Mouse (Mus musculus): ENCODE measurements at regions not wholly inside any gene's neighbourhood (a gene's known extent, or its start where the extent isn't known, plus 50 kb on each side); places are given as distances from the start of the nearest gene placed in this dataset.

GRCm38 (mm10) chr6:41121641-41122040, 86.3 kb upstream of the 2210010C04Rik start:
- DNase-seq = no peak

GRCm38 (mm10) chr6:41119176-41119575, 83.9 kb upstream of the 2210010C04Rik start:
- no peak for DNase-seq

- DNase-seq = peak; percentile 32 to 51
Observed at GRCm38 (mm10) chr6:41118201-41118976, 83.1 kb upstream of the 2210010C04Rik start.

- DNase-seq = no peak
Observed at GRCm38 (mm10) chr6:41113943-41114342, 78.6 kb upstream of the 2210010C04Rik start.

- DNase-seq = peak in 1 of 2 experiments; percentile 42
Observed at GRCm38 (mm10) chr6:41112861-41113610, 77.7 kb upstream of the 2210010C04Rik start.

GRCm38 (mm10) chr6:41111829-41112228, 76.5 kb upstream of the 2210010C04Rik start:
- no peak for DNase-seq

GRCm38 (mm10) chr6:41108897-41109296, 73.6 kb upstream of the 2210010C04Rik start:
- DNase-seq = no peak

- DNase-seq = no peak
Observed at GRCm38 (mm10) chr6:41103689-41104400, 68.5 kb upstream of the 2210010C04Rik start.

GRCm38 (mm10) chr6:41101997-41102396, 66.7 kb upstream of the 2210010C04Rik start:
- no peak for DNase-seq

GRCm38 (mm10) chr6:41100258-41100657, 64.9 kb upstream of the 2210010C04Rik start:
- no peak for DNase-seq

GRCm38 (mm10) chr6:41091177-41091829, 56.0 kb upstream of the 2210010C04Rik start:
- DNase-seq = no peak
